Mouse (Mus musculus) liver, adult 2 months (tissue): ENCODE results near the gene 1700092M07Rik.

ENCODE experiments used
- CTCF ChIP-seq: fragments of 200-500 bp; IDR thresholded peaks from 2 replicates; pipeline ENCODE4 v1.5.1; 2011; ENCODE audit warnings: low read depth, low read length, control low read depth
- POLR2A ChIP-seq: fragments of 200-500 bp; IDR thresholded peaks from 2 replicates; pipeline ENCODE4 v1.6.1; 2011; ENCODE audit warnings: low read length, control low read depth; ENCODE audit not compliant: insufficient read depth; ENCODE audit errors: extremely low read depth

- no peak for TF ChIP-seq POLR2A
- TF ChIP-seq CTCF, result no peak
These were observed 6.2 kb upstream of the 1700092M07Rik start for GRCm38 (mm10) chr19:8734334-8734733.
